Mouse (Mus musculus) MEL (cell line): Measurements from ENCODE around the gene Rims3.

ENCODE experiments used
- CTCF ChIP-seq, 3 experiments: IDR thresholded peaks in 2 of 3; conservative IDR thresholded peaks in 1 of 3; 2 replicates each; pipeline ENCODE4 v1.5.1; 2011 to 2012; ENCODE audit warnings: low read length in 3 of 3, low read depth in 2 of 3, mild to moderate bottlenecking in 2 of 3, improper control_type of control experiment in 1 of 3, inconsistent platforms in 1 of 3, mixed read lengths in 1 of 3, moderate library complexity in 1 of 3; ENCODE audit not compliant: control insufficient read depth in 1 of 3, insufficient read depth in 1 of 3, poor library complexity in 1 of 3, severe bottlenecking in 1 of 3
- ETS1 ChIP-seq: IDR thresholded peaks from 2 replicates; pipeline ENCODE4 v1.6.1; 2012; ENCODE audit warnings: low read depth, mild to moderate bottlenecking, inconsistent platforms, low read length, improper control_type of control experiment, moderate library complexity
- GATA1 ChIP-seq: IDR thresholded peaks from 2 replicates; pipeline ENCODE4 v1.6.1; 2011; ENCODE audit warnings: low read depth, low read length, improper control_type of control experiment
- HCFC1 ChIP-seq: IDR thresholded peaks from 2 replicates; pipeline ENCODE4 v1.6.1; 2012; ENCODE audit warnings: low read depth, mild to moderate bottlenecking, inconsistent platforms, low read length, improper control_type of control experiment, moderate library complexity
- MAFK ChIP-seq: IDR thresholded peaks from 2 replicates; pipeline ENCODE4 v1.6.1; 2011; ENCODE audit warnings: low read depth, mild to moderate bottlenecking, low read length, improper control_type of control experiment, borderline replicate concordance
- MYB ChIP-seq: IDR thresholded peaks from 2 replicates; pipeline ENCODE4 v1.6.1; 2011; ENCODE audit warnings: mild to moderate bottlenecking, low read depth, low read length, improper control_type of control experiment
- POLR2A ChIP-seq, 2 experiments: IDR thresholded peaks; 2 replicates each; pipeline ENCODE4 v1.6.1; 2011 to 2012; ENCODE audit warnings: low read length in 2 of 2, mild to moderate bottlenecking in 2 of 2, control low read depth in 1 of 2, improper control_type of control experiment in 1 of 2, low read depth in 1 of 2, moderate library complexity in 1 of 2; ENCODE audit not compliant: control insufficient read depth in 1 of 2, insufficient read depth in 1 of 2, poor library complexity in 1 of 2
- RAD21 ChIP-seq: IDR thresholded peaks from 2 replicates; pipeline ENCODE4 v1.6.1; 2011; ENCODE audit warnings: mild to moderate bottlenecking, low read depth, low read length, improper control_type of control experiment
- USF2 ChIP-seq, 2 experiments: IDR thresholded peaks; 2 replicates each; pipeline ENCODE4 v1.6.1; 2011 to 2012; ENCODE audit warnings: improper control_type of control experiment in 2 of 2, low read length in 2 of 2, borderline replicate concordance in 1 of 2, inconsistent platforms in 1 of 2, low read depth in 1 of 2, mild to moderate bottlenecking in 1 of 2; ENCODE audit not compliant: insufficient read depth in 1 of 2
- ZC3H11A ChIP-seq: IDR thresholded peaks from 2 replicates; pipeline ENCODE4 v1.6.1; 2012; ENCODE audit warnings: low read depth, mild to moderate bottlenecking, inconsistent platforms, low read length, improper control_type of control experiment

DNA sequence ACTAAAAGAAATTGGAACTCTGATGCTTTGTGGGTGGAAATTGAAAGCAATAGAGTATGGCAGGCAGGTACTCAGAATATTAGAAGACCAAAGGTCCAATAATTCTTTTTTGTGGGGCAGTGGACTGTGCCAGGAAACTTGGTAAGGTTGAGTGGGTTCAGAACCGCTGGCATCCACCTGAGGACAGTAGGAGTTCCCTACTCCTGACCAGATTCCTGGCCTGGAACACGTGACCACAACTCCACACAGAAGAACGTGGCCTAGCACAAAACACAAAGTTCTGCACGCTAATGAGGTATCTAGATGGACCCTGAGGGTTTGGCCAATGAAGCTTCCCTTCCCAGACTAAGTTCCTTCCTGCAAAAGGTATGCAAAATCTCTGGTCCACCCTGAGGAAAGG is 58.2 kb downstream of the Rims3 start:
- TF ChIP-seq HCFC1 (no peak), ETS1 (no peak), USF2 (IDR thresholded peaks at IDR 0.05; ENCODE audit: borderline replicate concordance in 1 of 2, insufficient read depth in 1 of 2, low read depth in 1 of 2, low read length in 2 of 2) (no peak), ZC3H11A (no peak), CTCF (IDR thresholded peaks at IDR 0.05 in 2 of 3, conservative IDR thresholded peaks at IDR 0.05 in 1 of 3; ENCODE audit: control insufficient read depth in 1 of 3, insufficient read depth in 1 of 3, low read depth in 2 of 3, low read length in 3 of 3, poor library complexity in 1 of 3, severe bottlenecking in 1 of 3) (no peak), MAFK (no peak), RAD21 (no peak), POLR2A (IDR thresholded peaks at IDR 0.05; ENCODE audit: control insufficient read depth in 1 of 2, insufficient read depth in 1 of 2, low read depth in 1 of 2, low read length in 2 of 2, poor library complexity in 1 of 2) (no peak), MYB (no peak), GATA1 (no peak)
